Mouse (Mus musculus) lung, postnatal 36 days (tissue): Measurements from ENCODE around the gene Slc6a1.
A peak's percentile ranks its signal among the peaks of the same experiment; 100 is the strongest.

Experiments used
- DNase-seq: peaks from one replicate; pipeline ENCODE4 v3.0.0; 2022; ENCODE audit warnings: mixed read lengths

Gene Slc6a1

DNA sequence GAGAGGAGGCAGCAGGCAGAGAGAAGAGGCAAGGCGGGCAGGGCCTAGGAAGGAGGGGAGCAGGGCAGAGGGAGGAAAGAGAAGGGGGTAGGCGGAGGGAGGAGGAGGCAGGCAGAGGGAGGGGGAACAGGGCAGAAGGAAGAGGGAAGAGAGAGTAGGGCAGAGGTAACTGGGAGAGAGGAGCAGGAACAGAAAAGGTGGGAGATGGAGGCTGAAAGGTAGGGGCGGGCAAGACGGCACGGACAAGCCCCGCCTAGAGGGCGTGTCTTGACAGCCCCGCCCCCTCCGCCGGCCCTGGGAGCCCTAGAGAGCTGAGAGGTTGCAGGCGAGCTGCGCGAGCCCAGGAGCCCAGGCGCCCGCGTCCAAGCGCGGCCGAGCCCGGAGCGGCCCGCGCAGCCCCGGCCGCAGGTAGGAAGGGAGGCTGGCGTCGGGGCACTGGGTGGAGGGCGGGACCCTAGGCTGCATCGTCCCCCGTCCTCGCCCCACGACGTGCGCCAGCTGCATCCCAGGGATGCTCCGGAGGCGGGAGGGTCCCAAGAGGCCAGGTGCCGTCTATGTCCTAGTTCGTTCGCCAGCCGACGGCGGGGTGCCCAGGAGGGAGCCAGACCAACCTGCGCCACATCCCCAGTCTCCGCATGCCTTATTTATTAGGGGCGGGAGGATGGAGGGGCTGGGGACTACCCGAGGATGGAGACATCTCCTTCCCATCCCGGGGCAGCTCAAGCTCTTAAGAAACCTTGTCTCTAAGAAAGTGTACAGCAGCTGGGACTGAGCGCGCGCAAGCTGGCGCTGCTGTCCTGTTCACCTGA is at the start of gene Slc6a1:
Slc6a1 (plus strand) TSS at position 167 of the 809 bp plus-strand sequence.
- DNase-seq: peak; percentile 46

DNA sequence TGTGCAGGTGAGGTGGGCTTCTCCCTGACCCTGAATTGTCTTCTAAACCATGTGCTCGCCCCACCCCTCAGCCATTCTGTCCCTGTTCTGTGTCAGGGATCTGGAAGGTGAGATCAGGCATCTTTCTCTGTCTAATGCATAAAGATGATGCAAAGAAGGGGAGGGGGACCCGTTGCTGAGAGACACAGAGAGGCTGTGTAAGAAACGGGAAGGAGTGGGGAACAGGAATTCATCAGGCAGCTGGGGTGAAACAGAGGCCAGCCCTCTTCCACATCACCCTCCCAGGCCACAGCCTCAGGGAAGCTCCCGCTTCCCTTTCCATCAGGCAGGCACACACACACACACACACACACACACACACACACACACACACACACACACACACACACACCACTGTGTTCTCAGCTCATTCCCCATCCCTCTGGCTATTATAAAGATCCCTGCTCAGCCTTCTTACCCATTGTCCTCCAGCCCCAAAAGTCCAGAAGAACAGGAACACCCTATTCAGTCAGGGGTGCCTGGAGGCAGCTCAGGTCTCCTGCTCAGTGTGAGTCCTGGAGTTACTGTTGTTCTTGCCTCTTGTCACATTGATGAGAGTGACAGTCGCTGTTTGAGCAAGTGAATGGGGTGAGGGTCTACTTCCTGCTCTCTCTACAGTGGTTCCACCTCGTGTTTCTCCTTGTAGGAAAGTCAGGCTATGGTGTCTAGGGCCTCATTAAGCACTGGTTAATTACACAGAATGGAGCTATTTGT is 43.4 kb upstream of the Slc6a1 start:
- no peak for DNase-seq

GRCm38 (mm10) chr6:114245665-114246064 is 36.8 kb upstream of the Slc6a1 start:
- no peak for DNase-seq

- peak; percentile 77 for DNase-seq
These were observed 32.1 kb upstream of the Slc6a1 start for GRCm38 (mm10) chr6:114250311-114250710.

DNA sequence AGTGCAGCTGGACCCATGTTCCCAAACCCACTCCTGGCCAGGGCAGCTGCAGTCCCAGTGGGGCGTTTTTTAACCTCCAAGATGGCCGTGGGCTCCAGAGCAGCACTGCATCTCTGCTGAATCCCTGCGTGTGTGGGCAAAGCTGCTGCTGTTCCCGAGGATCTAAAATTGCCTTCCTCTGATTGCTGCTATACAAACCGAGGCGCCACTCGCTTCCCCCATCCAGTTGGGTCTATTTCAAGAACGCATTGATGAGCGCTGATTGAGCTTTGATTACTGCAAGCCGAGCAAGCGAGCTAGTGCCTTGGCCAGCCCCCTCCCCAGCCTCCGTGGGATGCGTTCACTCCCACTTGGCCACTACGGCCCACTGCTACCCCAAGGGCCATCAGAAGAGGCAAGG is 27.5 kb upstream of the Slc6a1 start:
- DNase-seq: no peak

- DNase-seq: no peak
These were observed 24.6 kb upstream of the Slc6a1 start for GRCm38 (mm10) chr6:114257762-114258361.

GRCm38 (mm10) chr6:114258661-114259193 is 23.7 kb upstream of the Slc6a1 start:
- DNase-seq: no peak

- DNase-seq: no peak
These were observed 20.8 kb upstream of the Slc6a1 start for GRCm38 (mm10) chr6:114261609-114262008.

DNA sequence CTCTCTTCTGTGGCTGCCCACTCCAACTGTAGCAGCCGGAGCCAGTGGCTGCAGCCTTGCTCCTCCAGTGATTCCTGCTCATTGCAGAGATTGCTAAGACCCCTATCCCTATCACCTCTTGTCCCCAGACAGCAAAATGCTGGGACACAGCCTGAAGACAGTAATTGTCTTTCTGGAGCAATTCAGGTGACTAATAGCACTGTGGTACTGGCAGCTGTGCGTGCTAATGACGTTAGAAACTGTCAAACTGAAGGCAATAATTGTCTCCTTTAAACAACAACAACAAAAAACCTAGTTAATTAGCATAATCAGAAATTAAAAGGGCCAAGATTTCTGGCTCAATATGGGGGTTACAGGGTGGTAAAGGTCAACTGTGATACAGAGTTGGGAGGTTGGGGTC is 18.4 kb upstream of the Slc6a1 start:
- no peak for DNase-seq

GRCm38 (mm10) chr6:114264426-114264825 is 18.0 kb upstream of the Slc6a1 start:
- no peak for DNase-seq

DNA sequence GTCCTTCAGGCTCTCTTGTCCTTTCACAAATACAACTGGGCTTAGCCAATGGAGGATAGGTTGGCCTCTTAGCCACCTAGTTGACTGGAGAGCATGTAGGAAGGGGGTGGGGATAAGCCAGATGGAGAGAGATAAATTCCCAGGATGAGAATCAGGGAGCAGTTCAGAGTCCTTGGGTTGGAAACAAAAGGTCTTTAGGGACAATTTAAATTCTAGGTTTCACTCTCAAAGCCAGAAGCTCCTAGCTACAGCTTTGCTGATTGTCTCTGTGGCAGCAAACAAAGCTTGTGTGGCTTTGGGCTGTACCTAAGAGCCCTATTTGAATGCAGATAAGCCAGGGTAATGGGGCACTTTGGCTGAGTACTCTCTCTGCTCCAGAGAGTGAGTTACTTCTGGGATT is 16.2 kb upstream of the Slc6a1 start:
- no peak for DNase-seq

DNA sequence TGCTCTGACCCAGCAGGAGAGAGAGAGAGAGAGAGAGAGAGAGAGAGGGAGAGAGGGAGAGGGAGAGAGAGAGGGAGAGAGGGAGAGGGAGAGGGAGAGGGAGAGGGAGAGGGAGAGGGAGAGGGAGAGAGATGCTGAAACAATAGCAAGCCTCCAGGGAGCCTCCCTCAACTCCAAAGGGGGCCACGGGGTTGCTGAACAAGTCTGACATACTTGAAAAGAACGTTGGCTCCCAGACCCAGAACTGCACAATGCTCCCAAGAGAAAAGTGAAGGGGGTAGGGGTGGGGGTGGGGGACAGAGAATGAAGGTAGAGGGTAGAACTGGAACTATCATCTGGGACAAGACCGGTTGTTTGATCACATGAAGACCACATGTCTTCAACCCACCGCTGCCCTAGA is 14.5 kb upstream of the Slc6a1 start:
- no peak for DNase-seq

DNA sequence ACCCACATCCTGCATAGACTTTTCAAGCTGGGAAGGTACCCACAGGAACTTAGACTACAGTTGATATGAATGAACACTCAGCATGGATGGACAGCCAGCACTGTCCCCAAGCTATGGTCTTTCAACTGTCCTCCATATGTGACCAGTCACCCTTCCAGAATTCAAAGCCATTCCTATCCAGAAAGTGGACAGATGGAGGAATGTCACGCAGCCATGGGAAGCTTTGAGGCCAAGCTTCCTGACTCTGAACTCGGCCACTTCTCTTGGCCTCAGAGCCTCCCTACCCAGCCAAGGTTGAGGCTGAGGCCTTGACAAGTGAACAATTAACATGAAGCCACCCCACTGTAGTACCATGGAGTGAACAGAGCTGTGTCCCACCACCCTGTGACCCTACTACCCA is 12.8 kb upstream of the Slc6a1 start:
- DNase-seq: no peak

DNA sequence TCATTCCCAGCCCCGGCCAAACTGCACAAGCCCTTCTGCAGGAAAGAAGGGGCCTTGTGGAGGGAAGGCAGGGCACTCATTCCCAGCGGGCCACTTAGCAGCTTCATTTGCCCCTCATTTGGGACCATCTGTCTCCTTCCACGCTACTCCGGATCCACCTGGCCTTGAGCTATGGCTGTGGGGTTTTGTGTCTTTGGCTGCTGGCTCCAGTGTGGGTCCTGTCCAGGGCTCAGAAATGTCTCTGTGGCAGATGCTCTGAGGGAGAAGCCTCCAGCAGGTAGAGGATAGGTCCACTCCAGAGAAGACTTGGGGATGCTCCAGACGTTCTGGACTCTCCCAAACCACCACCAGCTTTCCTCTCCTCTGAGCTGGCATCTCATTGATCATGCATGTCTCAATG is 11.6 kb upstream of the Slc6a1 start:
- DNase-seq: no peak

- peak; percentile 15 for DNase-seq
These were observed 10.2 kb upstream of the Slc6a1 start for GRCm38 (mm10) chr6:114272279-114272678.

GRCm38 (mm10) chr6:114273997-114274728 is 8.3 kb upstream of the Slc6a1 start:
- no peak for DNase-seq

- DNase-seq: no peak
These were observed 6.6 kb upstream of the Slc6a1 start for GRCm38 (mm10) chr6:114275800-114276199.

- DNase-seq: no peak
These were observed 889 bp downstream of the Slc6a1 start for GRCm38 (mm10) chr6:114283278-114283770.

GRCm38 (mm10) chr6:114283927-114284703 is 1.7 kb downstream of the Slc6a1 start:
- no peak for DNase-seq

GRCm38 (mm10) chr6:114285424-114285823 is 3.0 kb downstream of the Slc6a1 start:
- DNase-seq: no peak

GRCm38 (mm10) chr6:114289106-114289505 is 6.7 kb downstream of the Slc6a1 start:
- no peak for DNase-seq

DNA sequence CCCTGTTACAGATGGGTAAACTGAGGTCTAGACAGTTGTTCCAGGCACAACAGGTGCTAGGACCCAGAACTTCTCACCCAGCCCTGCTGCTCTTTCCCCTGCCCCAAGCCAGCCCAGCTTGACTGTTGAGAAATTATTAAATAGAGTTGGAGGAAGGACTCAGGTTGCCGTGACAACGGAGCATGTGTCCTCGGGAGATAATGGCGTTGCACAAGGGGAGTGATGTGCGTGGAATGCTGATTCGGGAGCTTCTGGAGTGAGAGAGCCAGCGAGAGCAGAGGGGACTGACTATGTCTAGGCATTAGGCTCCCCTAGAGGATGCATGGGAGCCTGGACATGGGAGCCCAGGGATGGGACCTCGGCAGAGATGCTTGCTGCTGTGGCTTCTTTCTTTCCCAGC is 7.7 kb downstream of the Slc6a1 start:
- DNase-seq: no peak
